ENCODE assay signal across 12 mouse cellular contexts in genomic region chr12:56591722-56592121, GRCm38 (mm10). TPM values are rescaled to one million over a fixed set of nuclear protein-coding genes. Genes with fewer than 3 reads are reported as not detected.
DNase-seq lines count a peak whose midpoint lies in the region; ATAC-seq and TF ChIP-seq lines count a peak whose summit lies in the region.
"Had no signal": no experiment of that assay in that cellular context is flagged by ENCODE, and none has a peak within 500 bp of the region (broad histone marks: within the 10 kb centered on the region; RNA-seq: fewer than 3 reads in every experiment).

No protein-coding gene starts in this region.

- peak; percentile 54; the same call in 1 of the 2 replicates for TF ChIP-seq CTCF in liver, adult 2 months (IDR thresholded peaks at IDR 0.05; ENCODE audit: low read depth, low read length)

- no peaks in the 10 kb centered on the region for H3K79me2 ChIP-seq in liver, adult 2 months (ENCODE audit: control insufficient read depth, insufficient read depth, low read length)

- 3% methylated on average over 4 of the region's 4 CpGs for WGBS in liver, adult 2 months
- WGBS in forebrain, embryonic 14.5 days = 12% methylated on average over 4 of the region's 4 CpGs

- H3K27me3 ChIP-seq in liver, adult 2 months (ENCODE audit: control insufficient read depth, insufficient read depth, low read length) = peaks cover 2% of the 10 kb centered on the region; the same call in 1 of the 2 replicates
- peaks cover 4% of the 10 kb centered on the region; the same call in 1 of the 2 replicates for H3K27me3 ChIP-seq in forebrain, embryonic 14.5 days (replicated peaks; ENCODE audit: control insufficient read depth, insufficient read depth, low read length)

- no peak for TF ChIP-seq POLR2A in liver, adult 2 months (IDR thresholded peaks at IDR 0.05; ENCODE audit: extremely low read depth, insufficient read depth, low read length)

- no peaks in the 10 kb centered on the region for H3K36me3 ChIP-seq in liver, adult 2 months (ENCODE audit: control insufficient read depth, insufficient read depth, low read length)
- no peaks in the 10 kb centered on the region for H3K36me3 ChIP-seq in forebrain, embryonic 14.5 days (ENCODE audit: control insufficient read depth, insufficient read depth, low read length)
- H3K36me3 ChIP-seq: hindbrain, embryonic 13.5 days; limb, embryonic 13.5 days had no signal

- no peak overlapping the region for H3K27ac ChIP-seq in liver, adult 2 months (replicated peaks; ENCODE audit: insufficient read depth, low read depth, low read length)
- no peak overlapping the region for H3K27ac ChIP-seq in forebrain, embryonic 14.5 days (ENCODE audit: low read depth, low read length)
- H3K27ac ChIP-seq: hindbrain, embryonic 13.5 days; limb, embryonic 13.5 days had no signal

- no peaks in the 10 kb centered on the region for H3K4me1 ChIP-seq in liver, adult 2 months (ENCODE audit: control insufficient read depth, insufficient read depth, low read length)
- H3K4me1 ChIP-seq in forebrain, embryonic 14.5 days (ENCODE audit: control insufficient read depth, insufficient read depth, low read length) = no peaks in the 10 kb centered on the region
- H3K4me1 ChIP-seq: hindbrain, embryonic 13.5 days; limb, embryonic 13.5 days had no signal

- no peak overlapping the region for H3K9ac ChIP-seq in liver, adult 2 months (ENCODE audit: low read depth, low read length)
- H3K9ac ChIP-seq in forebrain, embryonic 14.5 days (ENCODE audit: low read length) = no peak overlapping the region
- H3K9ac ChIP-seq: hindbrain, embryonic 13.5 days; limb, embryonic 13.5 days had no signal

- no peak overlapping the region for H3K4me3 ChIP-seq in liver, adult 2 months (ENCODE audit: insufficient read depth, low read depth, low read length)
- H3K4me3 ChIP-seq in forebrain, embryonic 14.5 days (ENCODE audit: low read depth, low read length) = no peak overlapping the region
- H3K4me3 ChIP-seq: hindbrain, embryonic 13.5 days; limb, embryonic 13.5 days had no signal

- no peaks in the 10 kb centered on the region for H3K9me3 ChIP-seq in forebrain, embryonic 14.5 days (replicated peaks; ENCODE audit: control insufficient read depth, low read length)
- H3K9me3 ChIP-seq: hindbrain, embryonic 13.5 days; limb, embryonic 13.5 days had no signal

- peak; percentile 50 for DNase-seq in embryo, embryonic 10 days (ENCODE audit: low spot score)
- DNase-seq in embryo, embryonic 9.5 days (ENCODE audit: extremely low spot score) = no peak
- DNase-seq in liver, adult 2 months (ENCODE audit: extremely low read depth, low read depth, low spot score) = peak; percentile 2
- no peak for DNase-seq in liver
- DNase-seq in adipocyte (ENCODE audit: low spot score) = peak; percentile 10
- DNase-seq in lung, postnatal 36 days = peak; percentile 48
- DNase-seq in forebrain, embryonic 14.5 days (ENCODE audit: low spot score) = no peak
- DNase-seq in gastrocnemius, postnatal 25 days = no peak
- DNase-seq: thymus, postnatal 25 days had no signal

- no peak overlapping the region for H3K4me2 ChIP-seq in forebrain, embryonic 14.5 days (ENCODE audit: low read length)
- H3K4me2 ChIP-seq: hindbrain, embryonic 13.5 days; limb, embryonic 13.5 days had no signal

- ATAC-seq in forebrain, embryonic 14.5 days = no peak

RNA-seq across cellular contexts. Expression of gene Nkx2-9, which starts 21.4 kb away (rescaled TPM):
- total RNA-seq in liver, adult 2 months (2014; rRNA removed) = not detected in 2 replicates
- not detected in 2 replicates for polyA plus RNA-seq in liver, adult 2 months (2012; rRNA removed)
- polyA plus RNA-seq in forebrain, embryonic 14.5 days (2014; fragmentation: Nextera tagmentation; extraction: Ambion mirVana) = not detected in 2 replicates
- total RNA-seq in gastrocnemius, postnatal 25 days (2021) = not detected
- polyA plus RNA-seq: hindbrain, embryonic 13.5 days; limb, embryonic 13.5 days had no signal

RNA-seq across cellular contexts. Expression of gene Nkx2-1, which starts 55.0 kb away (rescaled TPM):
- not detected in 2 replicates for total RNA-seq in liver, adult 2 months (2014; rRNA removed)
- 0.04 TPM in 1 of 2 replicates, not detected in the other for polyA plus RNA-seq in liver, adult 2 months (2012; rRNA removed)
- 13.9 and 15.9 TPM in 2 replicates for polyA plus RNA-seq in forebrain, embryonic 14.5 days (2014; fragmentation: Nextera tagmentation; extraction: Ambion mirVana)
- not detected for total RNA-seq in gastrocnemius, postnatal 25 days (2021)
- polyA plus RNA-seq: limb, embryonic 13.5 days; neural tube, embryonic 11.5 days had no signal

Comparison
In these comparisons a context has a peak if more than half of its experiments do, and no peak if none do; other contexts are left out.
1. DNase-seq: peak in embryo, embryonic 10 days (single experiment), liver, adult 2 months (single experiment), adipocyte (single experiment) and lung, postnatal 36 days (single experiment); none in embryo, embryonic 9.5 days (single experiment), liver (single experiment), forebrain, embryonic 14.5 days (single experiment) and gastrocnemius, postnatal 25 days (single experiment).